Mouse (Mus musculus) kidney, postnatal 36 days (tissue): ENCODE measurements at regions not wholly inside any gene's neighbourhood (a gene's known extent, or its start where the extent isn't known, plus 50 kb on each side); places are given as distances from the start of the nearest gene placed in this dataset.

Experiments used
- DNase-seq, 2 experiments: peaks; one replicate each; pipeline ENCODE4 v3.0.0; 2021 to 2022; ENCODE audit warnings: mixed read lengths in 2 of 2

DNA sequence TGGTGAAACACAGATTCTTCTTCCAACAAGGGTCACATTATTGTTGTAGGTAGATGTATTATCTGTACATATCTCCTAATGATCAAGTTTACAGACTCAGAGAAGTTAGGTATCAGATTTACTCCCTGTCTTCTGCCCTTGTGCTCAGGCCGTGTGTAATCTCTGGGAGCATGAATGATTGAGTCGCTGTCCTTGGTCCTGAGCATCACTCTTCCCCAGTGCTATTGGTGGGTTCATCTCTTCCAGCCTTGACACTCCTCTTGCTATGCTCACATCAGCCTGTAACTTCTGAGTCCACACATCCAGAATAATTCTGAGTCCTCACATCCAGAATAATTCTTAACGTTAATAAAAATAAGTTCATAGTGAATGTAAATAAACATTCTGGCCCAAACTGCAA, 295.6 kb downstream of the Basp1 start:
- peak; percentile 2 to 53 for DNase-seq

- no peak for DNase-seq
These were observed 310.8 kb downstream of the Basp1 start for GRCm38 (mm10) chr15:25102727-25103126.

DNA sequence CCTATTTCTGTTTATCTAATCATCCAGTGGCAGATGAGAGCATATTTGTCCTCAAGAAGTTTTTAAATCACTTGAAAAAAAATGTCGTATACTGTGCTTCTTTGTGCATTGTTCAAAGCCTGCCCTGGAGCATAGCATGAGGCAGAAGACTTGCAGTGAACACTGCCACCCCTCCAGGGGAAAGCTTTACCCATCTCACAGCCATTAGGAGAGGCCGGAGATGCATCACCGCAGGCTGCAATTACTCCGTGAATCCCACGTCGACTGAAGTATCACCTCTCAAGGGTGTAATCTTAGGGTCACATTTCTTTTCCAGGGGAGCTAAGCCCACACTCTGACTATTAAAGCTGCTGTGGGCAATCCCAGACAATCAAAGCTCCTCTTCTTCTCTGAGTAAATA, 319.8 kb downstream of the Basp1 start:
- DNase-seq = no peak

DNA sequence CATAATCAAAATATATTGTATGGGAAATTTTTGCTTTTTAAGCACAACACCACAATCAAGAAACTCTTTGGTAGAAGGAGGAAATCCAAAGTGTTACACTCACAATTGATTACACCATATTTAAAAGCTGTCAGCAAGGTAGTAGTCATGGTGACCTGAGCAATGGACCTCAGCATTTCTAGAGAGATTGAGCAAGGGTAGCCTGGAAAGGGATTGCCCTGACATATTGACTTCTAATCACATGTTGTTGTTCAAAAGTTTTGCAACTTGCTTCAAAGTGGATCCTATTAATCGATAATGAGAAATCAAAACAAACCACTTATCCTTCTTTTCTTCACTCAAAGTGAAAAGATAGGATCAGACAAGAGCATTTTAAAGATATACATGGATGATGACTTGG, 343.9 kb downstream of the Basp1 start:
- no peak for DNase-seq

- no peak for DNase-seq
These were observed 354.2 kb downstream of the Basp1 start for GRCm38 (mm10) chr15:25059347-25059746.

- DNase-seq = peak; percentile 35 to 79
These were observed 365.7 kb downstream of the Basp1 start for GRCm38 (mm10) chr15:25047875-25048274.

DNA sequence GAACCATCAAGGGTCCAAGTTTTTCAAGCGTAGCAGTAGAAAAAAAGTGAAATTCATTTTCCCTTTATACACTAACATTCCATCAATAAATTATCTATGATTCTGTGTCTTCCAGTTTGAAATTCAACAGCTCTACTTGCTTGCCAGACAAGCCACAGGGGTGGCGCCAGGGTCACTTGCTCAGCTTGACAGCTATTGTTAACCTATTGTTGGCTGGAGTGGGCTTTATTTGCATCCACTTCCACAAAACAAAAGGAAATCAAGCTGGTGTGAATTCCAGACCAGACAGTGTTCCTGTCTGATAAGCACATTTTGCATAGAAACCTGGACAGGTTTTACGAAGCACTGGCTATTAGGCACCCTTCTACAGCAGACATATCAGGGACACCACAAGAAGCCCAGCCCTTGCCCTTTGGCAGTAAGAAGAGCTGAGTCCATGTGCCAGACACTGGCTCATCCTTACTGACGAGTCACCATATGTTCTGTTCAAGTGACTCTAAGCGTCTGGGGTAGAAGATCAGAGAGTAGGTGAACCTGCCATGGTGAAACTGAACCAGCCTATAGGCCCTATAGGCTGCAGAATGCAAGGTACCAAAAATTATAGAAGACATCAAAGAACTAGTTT, 366.9 kb downstream of the Basp1 start:
- DNase-seq = no peak

DNA sequence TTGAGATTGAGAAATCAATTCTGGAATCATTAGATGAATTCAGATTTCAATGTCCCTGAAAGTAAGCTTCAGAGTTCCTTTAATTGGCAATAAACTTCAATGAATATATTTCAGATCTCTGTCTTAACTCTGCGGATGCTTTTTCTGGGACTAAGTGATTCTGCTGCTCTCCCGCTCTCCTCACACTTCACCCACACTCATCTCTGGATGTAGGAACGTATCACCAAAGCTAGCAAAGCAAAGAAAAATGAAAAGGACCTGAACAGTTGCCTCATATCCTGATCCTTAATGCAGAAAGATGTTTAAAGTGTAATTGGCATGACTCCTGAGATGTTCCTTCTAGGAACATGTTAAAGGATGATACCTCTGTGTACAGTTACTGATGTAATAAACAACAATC, 377.3 kb downstream of the Basp1 start:
- no peak for DNase-seq

DNA sequence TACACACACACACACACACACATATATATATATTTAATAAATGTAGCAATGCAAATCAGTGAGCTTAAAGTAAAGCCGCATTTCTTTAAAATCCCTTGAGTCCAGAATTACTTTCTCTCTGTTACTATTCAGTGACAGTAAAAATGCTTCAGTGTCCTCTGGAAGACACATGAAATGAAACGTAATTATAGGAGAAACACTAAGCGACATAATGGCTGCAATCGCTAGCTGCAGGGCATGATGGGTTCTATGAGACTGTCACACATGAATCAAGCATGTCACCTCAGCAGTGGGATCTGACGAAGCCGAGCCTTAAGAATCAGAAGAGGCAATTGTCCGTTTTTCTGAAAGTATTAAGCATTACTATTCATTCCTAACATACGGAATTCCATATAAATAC, 385.7 kb downstream of the Basp1 start:
- DNase-seq = no peak

GRCm38 (mm10) chr15:25026786-25027461, 386.6 kb downstream of the Basp1 start:
- DNase-seq = no peak

GRCm38 (mm10) chr15:25026351-25026750, 387.2 kb downstream of the Basp1 start:
- DNase-seq = no peak

- no peak for DNase-seq
These were observed 392.6 kb downstream of the Basp1 start for GRCm38 (mm10) chr15:25020916-25021315.

DNA sequence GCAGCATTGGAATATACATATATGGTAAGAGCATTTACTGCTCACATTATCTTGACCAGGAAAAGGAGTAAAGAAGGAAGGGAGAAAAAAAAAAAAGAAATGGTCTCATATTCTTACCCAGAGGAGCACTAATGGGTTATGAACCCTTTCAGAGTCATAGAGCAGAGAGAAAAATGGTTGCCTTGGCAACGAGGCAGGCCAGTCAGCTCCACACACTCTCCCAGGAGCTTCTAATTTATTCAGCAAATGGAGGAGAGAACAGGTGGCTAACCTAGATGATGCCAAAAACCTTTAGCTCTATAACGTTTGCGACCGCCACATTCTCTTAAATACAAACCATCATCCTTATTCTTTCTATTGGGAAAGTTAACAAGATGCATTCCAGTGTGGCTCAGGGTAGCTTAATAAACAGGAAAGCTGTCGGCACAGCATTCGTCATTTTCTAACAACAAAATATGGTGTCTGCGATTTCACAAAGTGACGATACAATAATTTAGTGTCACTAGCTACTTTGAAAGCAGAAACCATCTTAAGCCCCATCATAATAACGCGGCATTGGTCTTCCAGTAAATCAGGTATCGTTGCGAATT, 394.1 kb downstream of the Basp1 start:
- DNase-seq = no peak

GRCm38 (mm10) chr15:25018937-25019336, 394.6 kb downstream of the Basp1 start:
- no peak for DNase-seq

GRCm38 (mm10) chr15:25007720-25008119, 405.8 kb downstream of the Basp1 start:
- no peak for DNase-seq

GRCm38 (mm10) chr15:25000171-25000570, 413.4 kb downstream of the Basp1 start:
- DNase-seq = no peak

DNA sequence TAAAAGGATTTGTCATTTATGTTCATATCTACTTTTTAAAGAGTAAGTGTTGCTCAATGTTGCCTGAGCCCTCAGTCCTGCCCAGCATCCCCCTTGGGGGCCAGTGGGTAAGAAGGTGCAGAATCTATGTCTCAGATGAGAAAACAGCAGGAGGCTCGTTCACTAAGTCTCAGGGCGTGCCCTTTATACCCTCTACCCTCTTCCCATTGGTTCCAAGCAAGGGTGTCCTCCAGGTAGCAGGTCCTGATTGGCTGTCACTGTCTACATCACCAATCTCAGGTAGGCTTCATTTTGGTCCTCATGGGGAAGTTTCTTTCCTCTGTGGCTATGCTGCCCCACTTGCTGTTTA, 420.3 kb downstream of the Basp1 start:
- no peak for DNase-seq

DNA sequence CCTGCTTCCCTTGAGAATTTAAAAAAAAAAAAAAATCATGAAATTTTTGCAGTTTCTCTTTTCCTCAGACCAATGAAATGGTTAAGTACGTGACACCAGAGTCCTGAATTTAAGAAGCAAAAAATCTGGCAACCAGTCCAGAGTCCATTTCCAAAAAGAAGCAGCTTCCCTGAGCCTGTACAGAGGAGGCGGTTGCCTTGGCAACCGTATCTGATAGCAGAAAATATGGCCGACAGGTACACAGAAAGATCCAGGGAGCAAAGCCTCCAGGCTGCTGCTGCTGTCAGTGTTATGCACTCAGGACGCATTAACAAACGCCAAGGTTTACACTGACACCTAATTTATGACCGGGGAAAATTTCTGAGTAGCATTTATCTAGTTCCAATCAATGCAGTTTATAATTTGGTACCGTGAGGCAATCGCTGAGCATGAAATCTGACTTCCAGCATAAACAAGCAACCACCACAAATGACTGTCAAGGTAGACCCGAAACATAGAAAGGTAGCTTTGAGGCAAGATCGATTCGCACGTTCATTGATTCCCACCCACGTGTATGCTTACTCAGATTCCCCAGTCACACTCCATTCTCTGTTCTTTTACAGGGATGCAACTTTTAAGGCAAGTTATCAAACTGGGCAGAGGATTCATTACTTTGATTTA, 420.8 kb downstream of the Basp1 start:
- no peak for DNase-seq

GRCm38 (mm10) chr15:24990082-24990786, 423.3 kb downstream of the Basp1 start:
- DNase-seq = no peak

- DNase-seq = peak; percentile 5 to 7
These were observed 432.7 kb downstream of the Basp1 start for GRCm38 (mm10) chr15:24980841-24981240.

- DNase-seq = no peak
These were observed 441.5 kb downstream of the Basp1 start for GRCm38 (mm10) chr15:24972020-24972419.

DNA sequence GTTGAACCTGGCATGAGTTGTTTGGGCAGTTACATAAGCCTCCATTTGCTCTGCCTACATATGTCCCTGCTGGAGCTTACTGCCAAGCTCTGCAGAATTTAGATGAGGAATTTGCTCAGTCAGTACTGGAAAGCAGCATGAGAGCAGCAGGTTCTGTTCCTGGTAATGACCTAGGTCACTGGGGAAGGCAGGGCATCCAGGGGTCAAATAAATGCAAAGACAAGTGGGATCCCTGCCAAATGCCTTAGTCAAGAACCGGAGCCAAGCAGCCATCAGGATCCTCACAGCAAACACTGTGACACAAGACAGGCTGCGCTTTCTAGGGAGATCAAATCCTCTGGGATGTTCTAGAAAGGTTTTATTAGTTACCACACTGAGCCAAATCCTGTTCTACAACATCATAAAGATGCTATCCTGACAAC, 444.2 kb downstream of the Basp1 start:
- peak; percentile 18 to 33 for DNase-seq

DNA sequence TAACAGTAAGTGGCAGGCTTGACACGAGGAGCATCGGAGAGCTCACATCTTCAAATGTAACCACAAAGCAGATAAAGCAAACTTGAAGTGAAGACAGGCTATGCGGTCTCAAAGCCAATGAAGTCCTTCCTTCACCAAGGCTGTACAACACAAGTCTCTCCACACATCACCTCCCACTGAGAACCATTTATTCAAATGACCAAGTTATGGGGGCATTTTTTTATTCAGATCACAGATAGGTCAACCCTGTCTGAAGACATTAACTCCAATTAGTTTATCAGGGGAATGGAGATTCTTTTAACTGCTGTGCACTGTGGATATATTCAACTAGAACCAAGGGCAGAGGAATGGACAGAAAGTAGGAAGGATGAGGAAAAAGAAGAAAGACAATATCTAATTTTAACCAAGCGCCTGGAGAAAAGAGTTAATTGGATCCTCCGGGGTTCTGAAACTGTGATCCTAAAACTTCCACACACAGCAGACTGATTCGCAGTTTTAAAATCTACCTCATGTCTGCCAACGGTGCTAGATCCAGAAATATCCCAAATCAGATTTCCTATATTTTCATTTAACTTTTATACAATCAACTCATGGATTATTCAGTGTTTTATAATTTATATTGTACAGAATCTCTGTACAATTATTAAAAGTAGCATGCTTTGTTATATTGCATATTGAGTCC, 444.8 kb downstream of the Basp1 start:
- no peak for DNase-seq
